Mouse (Mus musculus): ENCODE measurements at regions not wholly inside any gene's neighbourhood (a gene's known extent, or its start where the extent isn't known, plus 50 kb on each side); places are given as distances from the start of the nearest gene placed in this dataset.
A peak's percentile ranks its signal among the peaks of the same experiment; 100 is the strongest.

- no peak for DNase-seq
Observed at GRCm38 (mm10) chr5:45025383-45025782, 225.9 kb upstream of the Ldb2 start.

- DNase-seq = no peak
Observed at GRCm38 (mm10) chr5:45007930-45008329, 208.4 kb upstream of the Ldb2 start.

- no peak for DNase-seq
Observed at GRCm38 (mm10) chr5:45000996-45001395, 201.5 kb upstream of the Ldb2 start.

DNA sequence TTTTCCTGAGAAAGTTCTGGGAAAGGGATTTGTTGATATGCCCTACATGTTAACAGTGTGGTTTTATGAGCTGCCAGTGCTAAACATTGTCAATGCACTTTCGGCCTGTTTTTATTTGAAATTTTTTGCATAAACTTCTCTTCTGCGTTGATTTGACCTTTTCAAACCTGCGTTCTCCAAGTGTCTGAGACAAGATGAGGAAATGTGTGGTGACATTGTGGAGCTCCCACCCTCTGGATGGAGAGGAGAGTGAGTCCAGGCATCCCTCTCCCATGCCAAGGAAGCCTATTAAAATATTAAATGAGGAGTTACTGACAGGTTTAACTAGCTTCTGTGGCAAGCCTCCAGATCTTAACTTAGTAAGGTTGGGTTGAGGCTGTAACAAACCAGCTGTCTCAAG is 199.6 kb upstream of the Ldb2 start:
- DNase-seq = no peak

DNA sequence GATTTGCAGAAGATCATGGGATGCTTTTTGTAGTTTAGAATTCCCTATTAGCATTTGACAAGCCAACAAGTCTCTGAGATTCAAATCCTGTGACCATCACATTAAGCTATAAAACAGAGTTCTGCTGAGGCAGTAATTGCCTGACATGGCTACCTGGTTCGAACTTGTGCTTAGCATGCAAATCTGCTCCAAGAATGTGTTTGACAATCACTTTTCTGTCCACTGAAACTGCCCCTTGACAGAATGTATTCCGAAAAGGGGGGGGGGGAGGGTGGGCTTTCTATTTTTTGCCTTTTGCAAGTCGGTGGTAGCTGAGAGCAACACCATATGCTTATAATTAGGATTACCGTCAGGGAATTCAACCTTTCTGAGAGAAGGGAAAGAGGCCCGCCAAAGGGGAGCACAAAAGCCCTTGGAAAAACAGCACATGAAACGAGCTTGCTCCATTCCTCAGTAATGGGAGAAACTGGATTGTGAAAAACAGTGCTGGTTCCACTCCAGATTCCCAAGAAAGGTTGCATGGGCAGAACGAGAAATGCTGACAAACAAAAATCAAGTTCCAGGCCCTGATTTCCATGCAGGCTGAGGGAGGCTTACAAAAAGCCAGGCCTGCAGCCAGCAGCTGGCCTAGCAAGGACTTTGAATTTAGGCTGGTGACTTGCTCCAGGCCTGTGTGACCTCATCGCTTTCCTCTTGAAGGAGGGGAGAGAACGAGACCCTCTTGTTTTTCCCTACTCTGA is 176.1 kb upstream of the Ldb2 start:
- no peak for DNase-seq

- no peak for DNase-seq
Observed at GRCm38 (mm10) chr5:44943023-44943921, 143.8 kb upstream of the Ldb2 start.

DNA sequence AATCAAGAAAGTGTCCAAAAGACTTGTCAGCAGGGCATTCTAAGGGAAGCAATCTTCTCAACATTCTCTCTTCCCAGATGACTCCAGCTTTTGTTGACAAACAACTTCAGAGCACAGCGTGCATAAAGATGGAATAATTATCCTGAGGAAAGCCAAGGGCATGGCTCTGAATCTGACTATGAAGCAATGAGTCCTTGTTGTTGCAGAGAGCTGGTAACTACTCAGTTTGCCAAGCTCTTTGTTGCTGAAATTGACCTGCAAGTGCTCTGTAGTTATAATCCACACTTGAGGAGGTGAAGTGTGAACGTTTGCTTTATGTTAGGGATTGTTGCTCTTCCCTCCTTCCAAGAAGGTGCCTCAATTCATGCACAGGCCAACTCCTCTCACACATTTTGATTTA is 143.1 kb upstream of the Ldb2 start:
- DNase-seq = no peak

- DNase-seq = no peak
Observed at GRCm38 (mm10) chr5:44925476-44925875, 126.0 kb upstream of the Ldb2 start.

- no peak for DNase-seq
Observed at GRCm38 (mm10) chr5:44922129-44922775, 122.8 kb upstream of the Ldb2 start.

DNA sequence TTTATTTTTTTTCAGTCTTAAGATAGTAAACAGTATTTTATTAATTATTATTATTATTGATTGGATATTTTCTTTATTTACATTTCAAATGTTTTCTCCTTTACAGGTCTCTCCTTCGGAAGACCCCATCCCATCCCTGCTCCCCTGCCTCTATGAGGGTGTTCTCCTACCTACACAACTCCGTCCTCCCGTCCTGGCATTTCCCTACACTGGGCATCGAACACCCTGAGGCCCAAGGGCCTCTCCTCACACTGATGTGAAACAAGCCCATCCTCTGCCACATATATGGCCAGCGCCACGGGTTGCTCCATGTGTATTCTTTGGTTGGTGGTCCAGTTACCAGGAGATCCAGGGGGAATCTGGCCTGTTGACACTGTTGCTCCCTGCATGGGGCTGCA is 118.3 kb upstream of the Ldb2 start:
- no peak for DNase-seq

DNA sequence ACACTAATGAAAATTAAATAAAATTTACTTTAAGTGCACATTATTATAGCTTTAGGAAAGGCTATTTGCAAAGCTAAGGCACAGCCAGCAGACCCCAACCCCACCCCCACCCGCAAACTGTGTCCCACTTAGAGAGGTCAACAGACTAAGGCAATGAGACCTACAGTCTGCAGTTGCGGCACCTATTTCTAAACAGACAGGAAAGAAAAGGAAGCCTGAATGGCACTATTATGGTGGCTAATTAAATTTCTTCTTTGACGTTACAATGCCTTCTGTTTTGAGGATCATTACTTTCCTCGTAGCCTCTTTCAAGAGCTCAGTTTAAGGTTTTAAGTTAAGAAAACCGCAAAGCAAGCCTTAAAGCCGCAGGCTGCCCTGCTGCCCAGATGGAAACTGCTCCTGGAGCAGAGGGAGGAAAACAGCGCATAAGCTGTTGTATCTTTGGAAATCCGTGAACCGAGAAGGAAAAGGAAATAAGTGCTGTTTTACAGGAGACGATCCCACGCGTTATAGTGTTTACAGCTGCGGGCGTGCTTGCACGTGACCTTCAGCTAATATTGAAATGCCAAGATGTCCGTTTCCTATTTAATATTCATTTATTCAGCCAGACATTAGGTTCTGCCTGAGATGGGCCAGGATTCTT is 117.8 kb upstream of the Ldb2 start:
- DNase-seq = no peak

GRCm38 (mm10) chr5:44902541-44902940 is 103.1 kb upstream of the Ldb2 start:
- DNase-seq = no peak

DNA sequence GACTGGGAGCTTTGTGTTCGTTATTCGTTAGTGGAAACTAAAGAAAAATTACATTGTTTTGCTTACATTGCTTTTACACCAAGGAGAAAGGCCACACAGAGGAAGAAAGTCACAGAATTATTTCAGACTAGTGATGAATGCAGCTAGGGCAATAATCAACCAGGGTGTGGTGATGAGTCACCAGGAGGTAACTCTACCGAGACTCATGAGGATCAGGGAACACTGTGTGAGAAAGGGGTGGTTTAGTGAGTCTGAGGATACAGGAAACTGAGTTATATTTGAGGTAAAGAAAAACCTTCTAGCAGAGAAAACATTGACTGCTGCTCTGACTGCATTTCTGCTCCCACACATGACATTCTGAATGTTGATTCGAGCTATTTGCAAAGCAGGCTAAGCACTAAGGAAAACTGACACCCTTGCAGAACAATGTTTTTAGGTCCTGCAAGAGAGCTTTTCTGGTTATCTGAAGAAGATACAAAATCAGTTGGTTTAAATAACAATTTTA is 87.1 kb upstream of the Ldb2 start:
- DNase-seq = no peak

DNA sequence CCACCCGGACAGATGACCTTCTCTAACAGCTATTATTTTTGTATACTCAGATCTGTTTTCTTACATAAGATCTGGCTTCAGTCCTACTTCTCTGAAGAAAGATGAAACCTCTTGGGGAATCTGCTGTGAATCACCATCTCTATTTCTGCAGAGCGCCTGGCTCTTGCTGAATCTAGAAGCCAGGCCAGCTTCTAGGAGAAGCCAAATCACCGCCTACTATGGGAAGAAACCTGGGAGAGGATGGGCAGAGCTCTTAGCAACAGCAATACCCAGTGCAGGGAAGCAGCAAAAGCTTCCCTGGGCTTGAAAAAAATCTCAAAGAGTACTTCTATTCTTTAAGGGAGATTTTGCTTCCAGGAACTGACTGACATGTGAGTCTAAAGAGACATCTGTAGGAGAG is 77.5 kb upstream of the Ldb2 start:
- DNase-seq = peak in 1 of 2 experiments; percentile 34

DNA sequence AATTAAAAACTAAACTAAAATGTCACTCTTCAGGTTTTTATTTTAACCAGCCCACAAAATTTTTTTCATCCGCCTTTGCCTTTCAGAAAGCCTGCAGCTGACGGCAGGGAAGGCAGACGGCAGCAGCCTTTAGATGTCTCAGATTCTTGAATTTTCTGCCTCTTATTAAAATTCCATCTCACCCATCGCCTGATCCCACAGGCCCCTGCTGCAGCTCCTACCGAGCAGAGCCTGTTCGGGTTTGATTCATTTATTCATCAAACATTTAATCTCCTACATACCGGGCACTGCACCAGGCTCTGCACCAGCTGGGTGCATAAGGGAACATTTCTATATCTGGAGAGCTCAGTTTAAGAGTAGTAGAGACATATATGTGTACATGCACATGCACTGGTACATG is 72.8 kb upstream of the Ldb2 start:
- no peak for DNase-seq

DNA sequence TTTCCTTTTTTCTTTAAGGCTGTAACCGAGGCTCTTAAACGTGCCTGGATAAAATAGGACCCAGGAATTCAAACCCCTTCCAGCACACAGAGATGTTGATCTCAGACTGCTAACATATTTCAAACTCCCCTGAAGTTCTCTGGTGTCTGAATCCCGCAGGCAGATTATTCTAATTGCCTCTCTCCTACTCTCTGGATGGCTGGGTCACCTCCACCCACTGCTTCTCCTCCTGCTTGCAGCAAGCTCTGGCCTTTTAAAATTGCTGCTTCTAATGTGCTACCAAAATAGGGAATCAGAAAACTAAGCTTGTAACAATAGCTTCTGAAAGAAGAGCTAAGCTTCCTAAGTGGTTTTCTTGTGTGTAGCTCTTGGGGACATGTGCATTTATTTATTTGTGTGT is 64.4 kb upstream of the Ldb2 start:
- no peak for DNase-seq

GRCm38 (mm10) chr5:44863349-44863748 is 63.9 kb upstream of the Ldb2 start:
- DNase-seq = no peak

DNA sequence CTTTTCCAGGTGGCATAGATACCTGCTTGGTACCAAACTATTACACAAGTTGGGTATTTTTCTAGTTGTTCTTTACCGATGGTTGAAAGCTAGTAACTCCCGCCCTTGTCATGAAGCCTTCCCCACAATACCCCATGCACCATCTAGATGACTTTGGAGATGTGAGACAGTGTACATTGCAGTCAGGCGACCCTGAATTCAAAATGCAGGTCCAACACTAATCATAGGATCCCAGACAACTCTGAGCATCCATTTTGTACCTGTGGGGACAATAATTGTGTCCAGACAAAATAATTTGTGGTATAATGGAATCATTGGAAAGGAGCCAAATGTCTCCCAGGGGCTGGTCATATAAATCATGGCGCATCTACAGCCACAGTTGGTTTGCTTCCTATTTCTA is 54.7 kb upstream of the Ldb2 start:
- no peak for DNase-seq

All from cerebellum, postnatal 25 days (tissue).